Mouse (Mus musculus) spleen, adult 2 months (tissue): ENCODE results near the gene Suv39h1. TPM values are rescaled to one million over a fixed set of nuclear protein-coding genes. Genes with fewer than 3 reads are reported as not detected.
A peak's percentile ranks its signal among the peaks of the same experiment; 100 is the strongest.
"Not testable (repeated sequence)": the region's sequence is repeated elsewhere in the genome, so short reads cannot be mapped to it uniquely, and the experiment has no call there.

Source experiments
- DNase-seq, 2 experiments: peaks; one replicate each; pipeline versions ENCODE4 v3.0.0 to v3.0.0-alpha.2; 2012 to 2021; ENCODE audit warnings: low spot score in 2 of 2, low read depth in 1 of 2
- H3K27ac ChIP-seq: fragments of 200-500 bp; 2 replicates; pipeline ENCODE4 v1.5.1; 2012; ENCODE audit warnings: low read length, inconsistent platforms; ENCODE audit not compliant: insufficient read depth
- H3K27me3 ChIP-seq: fragments of 200-500 bp; 2 replicates; pipeline ENCODE4 v1.6.1; 2012; ENCODE audit warnings: mild to moderate bottlenecking, moderate library complexity, low read length, inconsistent platforms; ENCODE audit not compliant: control insufficient read depth, insufficient read depth
- H3K36me3 ChIP-seq: fragments of 200-500 bp; 2 replicates; pipeline ENCODE4 v1.6.1; 2012; ENCODE audit warnings: mild to moderate bottlenecking, low read length, inconsistent platforms; ENCODE audit not compliant: control insufficient read depth, insufficient read depth
- H3K4me1 ChIP-seq: fragments of 200-500 bp; 2 replicates; pipeline ENCODE4 v1.6.1; 2011; ENCODE audit warnings: inconsistent platforms; ENCODE audit not compliant: control insufficient read depth, insufficient read depth, insufficient read length
- H3K4me3 ChIP-seq: fragments of 200-500 bp; 2 replicates; pipeline ENCODE4 v1.5.1; 2011; ENCODE audit warnings: mild to moderate bottlenecking, inconsistent platforms; ENCODE audit not compliant: insufficient read depth, insufficient read length; ENCODE audit errors: extremely low read depth
- CTCF ChIP-seq: fragments of 200-500 bp; IDR thresholded peaks from 2 replicates; pipeline ENCODE4 v1.5.1; 2011; ENCODE audit warnings: mild to moderate bottlenecking, inconsistent platforms; ENCODE audit not compliant: insufficient read depth, insufficient read length, insufficient replicate concordance; ENCODE audit errors: extremely low read depth
- POLR2A ChIP-seq: fragments of 200-500 bp; IDR thresholded peaks from 2 replicates; pipeline ENCODE4 v1.6.1; 2011; ENCODE audit warnings: low read depth, low read length, inconsistent platforms
- WGBS: fragments of 180-500 bp; shearing (Covaris S2); methylation state at CpG from one replicate; pipeline ENCODE4 v1.1.7; 2018; 5-methylcytosine and 5-hydroxymethylcytosine counted together
- polyA plus RNA-seq: library from polyadenylated mRNA; depleted of rRNA; stranded (reverse); fragments of >200 nt; gene quantifications from 2 replicates; pipeline ENCODE4 v1.2.3, GENCODE M21; 2012

Gene Suv39h1
- polyA plus RNA-seq, 1 experiment: 14.1 TPM

- Histone ChIP-seq H3K27ac (no peak overlapping the region), H3K27me3 (no peaks in the 10 kb centered on the region), H3K4me1 (peaks cover 6% of the 10 kb centered on the region; the same call in 1 of the 2 replicates), H3K36me3 (peaks cover 17% of the 10 kb centered on the region), H3K4me3 (no peak overlapping the region)
- WGBS: 88% methylated on average over 8 of the region's 8 CpGs
- TF ChIP-seq CTCF (no peak), POLR2A (no peak)
- DNase-seq: no peak
Measured at GRCm38 (mm10) chrX:8085611-8086010, 11.1 kb upstream of the Suv39h1 start.

GRCm38 (mm10) chrX:8084771-8085259 lies 10.3 kb upstream of the Suv39h1 start:
- 88% methylated on average over 6 of the region's 6 CpGs for WGBS
- H3K36me3 ChIP-seq: peaks cover 17% of the 10 kb centered on the region
- DNase-seq: no peak
- no peak overlapping the region for H3K4me3 ChIP-seq
- H3K27ac ChIP-seq: no peak overlapping the region
- TF ChIP-seq CTCF: no peak
- H3K27me3 ChIP-seq: no peaks in the 10 kb centered on the region
- peaks cover 4% of the 10 kb centered on the region; the same call in 1 of the 2 replicates for H3K4me1 ChIP-seq

- Histone ChIP-seq H3K27me3 (no peaks in the 10 kb centered on the region), H3K27ac (peak overlapping the region; percentile 68), H3K36me3 (peaks cover 1% of the 10 kb centered on the region; the same call in 1 of the 2 replicates), H3K4me1 (peaks cover 2% of the 10 kb centered on the region; the same call in 1 of the 2 replicates), H3K4me3 (peak overlapping the region; percentile 61)
- DNase-seq: no peak
- no peak for TF ChIP-seq POLR2A
- 36% methylated on average over 3 of the region's 3 CpGs for WGBS
Measured at GRCm38 (mm10) chrX:8075104-8075503, 544 bp upstream of the Suv39h1 start.

- H3K27me3 ChIP-seq: no peaks in the 10 kb centered on the region
- 41% methylated on average over 64 of the region's 64 CpGs for WGBS
- H3K4me1 ChIP-seq: peaks cover 2% of the 10 kb centered on the region
- peak overlapping the region; percentile 83 for H3K27ac ChIP-seq
- TF ChIP-seq POLR2A: no peak
- no peak for TF ChIP-seq CTCF
- H3K36me3 ChIP-seq: peaks cover 1% of the 10 kb centered on the region; the same call in 1 of the 2 replicates
- peak in 1 of 2 experiments; percentile 9 for DNase-seq
- peak overlapping the region; percentile 76 for H3K4me3 ChIP-seq
Measured at GRCm38 (mm10) chrX:8073881-8074429, 605 bp downstream of the Suv39h1 start.

- Histone ChIP-seq H3K27me3 (no peaks in the 10 kb centered on the region), H3K4me1 (no peaks in the 10 kb centered on the region; the same call in 1 of the 2 replicates), H3K4me3 (no peak overlapping the region), H3K36me3 (peaks cover 1% of the 10 kb centered on the region; the same call in 1 of the 2 replicates), H3K27ac (no peak overlapping the region)
- no peak for DNase-seq
- TF ChIP-seq CTCF (no peak), POLR2A (no peak)
- WGBS: 59% methylated on average over 1 of the region's 1 CpGs
Measured at GRCm38 (mm10) chrX:8069166-8069565, 5.4 kb downstream of the Suv39h1 start.

GRCm38 (mm10) chrX:8051044-8051781 lies 23.3 kb downstream of the Suv39h1 start:
- WGBS: 81% methylated on average over 8 of the region's 8 CpGs
- H3K4me3 ChIP-seq, H3K36me3 ChIP-seq, H3K4me1 ChIP-seq, DNase-seq, H3K27ac ChIP-seq, H3K27me3 ChIP-seq: not testable (repeated sequence)

- Histone ChIP-seq H3K4me3 (no peak overlapping the region), H3K27me3 (no peaks in the 10 kb centered on the region), H3K36me3 (no peaks in the 10 kb centered on the region), H3K4me1 (no peaks in the 10 kb centered on the region), H3K27ac (no peak overlapping the region)
- WGBS: 67% methylated on average over 1 of the region's 1 CpGs
- TF ChIP-seq CTCF (no peak), POLR2A (no peak)
- DNase-seq: no peak
Measured at GRCm38 (mm10) chrX:8033009-8033408, 41.6 kb downstream of the Suv39h1 start.
